Mouse (Mus musculus) fat pad, adult 2 months (tissue): ENCODE data around the gene Cav2.

Source experiments
- DNase-seq: peaks from one replicate; pipeline ENCODE4 v3.0.0-alpha.2; 2011; ENCODE audit warnings: low read depth, low spot score; ENCODE audit errors: extremely low read depth

The Cav2 gene

GRCm38 (mm10) chr6:17308661-17309060 lies 27.7 kb downstream of the Cav2 start:
- no peak for DNase-seq

- DNase-seq: no peak
Measured at GRCm38 (mm10) chr6:17309260-17309659, 28.3 kb downstream of the Cav2 start.

- DNase-seq: no peak
Measured at GRCm38 (mm10) chr6:17314241-17314640, 33.3 kb downstream of the Cav2 start.

GRCm38 (mm10) chr6:17314659-17315616 lies 34.0 kb downstream of the Cav2 start:
- DNase-seq: no peak

GRCm38 (mm10) chr6:17316294-17317166 lies 35.5 kb downstream of the Cav2 start:
- no peak for DNase-seq

GRCm38 (mm10) chr6:17317167-17317524 lies 36.2 kb downstream of the Cav2 start:
- no peak for DNase-seq

GRCm38 (mm10) chr6:17317944-17318343 lies 37.0 kb downstream of the Cav2 start:
- DNase-seq: no peak

- DNase-seq: no peak
Measured at GRCm38 (mm10) chr6:17321976-17322375, 41.0 kb downstream of the Cav2 start.

GRCm38 (mm10) chr6:17327216-17327615 lies 46.2 kb downstream of the Cav2 start:
- DNase-seq: no peak

GRCm38 (mm10) chr6:17329801-17330200 lies 48.8 kb downstream of the Cav2 start:
- no peak for DNase-seq

- DNase-seq: no peak
Measured at GRCm38 (mm10) chr6:17337724-17338123, 56.7 kb downstream of the Cav2 start.
